Mouse (Mus musculus): ENCODE results near the gene Cerk.
"Not testable (repeated sequence)": the region's sequence is repeated elsewhere in the genome, so short reads cannot be mapped to it uniquely, and the experiment has no call there.

Gene Cerk

GRCm38 (mm10) chr15:86185689-86186569 lies at the start of gene Cerk:
Gene Cerk (minus strand): TSS chr15:86186141.
- DNase-seq (ENCODE audit: low spot score in 2 of 2), result peak; percentile 69 to 83

GRCm38 (mm10) chr15:86234517-86235441 lies 48.8 kb upstream of the Cerk start:
- DNase-seq (ENCODE audit: low spot score in 2 of 2), result no peak

DNA sequence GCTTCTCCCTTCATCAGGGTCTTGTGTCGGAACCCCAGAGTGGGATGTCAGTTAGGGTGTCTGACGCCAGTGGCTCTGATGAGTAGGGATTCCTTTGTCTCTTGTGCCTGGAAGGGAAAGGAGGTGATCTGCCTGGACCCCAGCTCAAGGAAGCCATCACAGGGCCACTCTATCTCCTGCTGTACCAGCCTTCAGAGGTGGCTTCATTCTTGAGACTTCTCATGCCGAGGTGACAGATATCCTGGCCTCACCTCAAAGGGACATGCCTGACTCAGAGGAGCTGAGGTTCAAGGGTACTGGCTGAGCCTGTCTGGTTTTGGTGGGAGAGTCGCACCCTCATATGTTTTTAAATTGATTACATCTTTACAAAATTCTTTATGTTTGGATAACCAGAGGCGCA lies 48.1 kb upstream of the Cerk start:
- no peak for DNase-seq (ENCODE audit: low spot score in 2 of 2)

GRCm38 (mm10) chr15:86231831-86232512 lies 46.0 kb upstream of the Cerk start:
- no peak for DNase-seq (ENCODE audit: low spot score in 2 of 2)

DNA sequence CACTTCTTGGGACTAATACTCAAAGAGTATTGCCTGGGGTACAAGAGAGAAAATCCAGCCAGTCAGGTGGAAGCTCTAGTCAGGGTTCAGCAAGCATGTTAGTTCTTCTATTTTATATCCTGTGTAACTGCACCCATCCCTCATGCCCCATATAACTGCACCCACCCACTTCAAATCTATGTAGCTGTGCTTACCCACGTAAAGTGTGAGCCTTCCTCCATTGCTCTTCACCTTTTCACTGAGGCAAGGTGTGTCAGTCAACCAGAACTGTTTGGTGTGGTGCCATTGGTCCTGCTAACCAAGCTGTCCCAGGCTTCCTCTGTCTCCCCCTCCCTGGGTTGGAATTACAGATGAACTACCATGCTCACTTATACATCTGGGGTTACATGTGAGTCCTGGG lies 45.2 kb upstream of the Cerk start:
- no peak for DNase-seq (ENCODE audit: low spot score in 2 of 2)

GRCm38 (mm10) chr15:86229623-86230022 lies 43.7 kb upstream of the Cerk start:
- DNase-seq (ENCODE audit: low spot score in 2 of 2), result no peak

DNA sequence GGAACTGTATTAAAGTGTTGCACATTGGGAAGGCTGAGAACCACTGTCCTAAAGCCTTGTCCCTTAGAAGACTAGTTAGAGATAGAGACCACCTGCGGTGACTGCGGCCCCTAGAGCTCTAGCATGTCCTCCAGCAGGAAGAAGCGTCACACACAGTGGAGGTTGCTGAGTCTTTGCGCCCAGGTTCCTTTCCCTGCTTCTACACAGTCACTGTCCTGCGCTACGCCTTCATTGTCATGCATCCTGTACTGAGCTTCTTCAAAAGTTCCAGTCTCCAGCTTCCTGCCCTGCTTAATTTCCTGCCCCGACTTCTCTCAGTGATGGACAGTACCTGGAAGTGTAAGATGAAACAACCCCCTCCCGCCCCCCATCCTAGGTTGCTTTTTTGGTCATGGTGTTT lies 43.1 kb upstream of the Cerk start:
- DNase-seq (ENCODE audit: low spot score in 2 of 2), result no peak

DNA sequence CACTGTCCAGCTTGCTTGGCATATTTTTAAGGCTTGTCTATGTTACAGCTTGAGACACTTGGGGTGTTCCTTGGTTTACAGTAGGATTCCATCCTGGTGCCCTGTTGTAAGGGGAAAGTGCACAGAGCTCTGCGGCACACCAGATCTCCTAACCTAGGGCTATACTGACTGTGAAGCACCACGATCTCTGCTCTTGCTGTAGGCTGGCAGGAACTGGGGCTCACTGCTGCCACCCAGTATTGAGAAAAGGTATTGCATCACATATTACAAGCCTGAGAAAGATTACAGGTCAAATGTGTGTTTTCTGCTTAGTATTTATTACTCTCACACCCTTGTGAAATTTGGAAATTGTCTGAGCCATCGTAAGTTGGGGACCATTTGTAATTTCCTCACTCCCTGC lies 42.2 kb upstream of the Cerk start:
- DNase-seq (ENCODE audit: low spot score in 2 of 2), result peak; percentile 48 to 72

- no peak for DNase-seq (ENCODE audit: low spot score in 2 of 2)
These were observed 41.0 kb upstream of the Cerk start for GRCm38 (mm10) chr15:86226968-86227367.

DNA sequence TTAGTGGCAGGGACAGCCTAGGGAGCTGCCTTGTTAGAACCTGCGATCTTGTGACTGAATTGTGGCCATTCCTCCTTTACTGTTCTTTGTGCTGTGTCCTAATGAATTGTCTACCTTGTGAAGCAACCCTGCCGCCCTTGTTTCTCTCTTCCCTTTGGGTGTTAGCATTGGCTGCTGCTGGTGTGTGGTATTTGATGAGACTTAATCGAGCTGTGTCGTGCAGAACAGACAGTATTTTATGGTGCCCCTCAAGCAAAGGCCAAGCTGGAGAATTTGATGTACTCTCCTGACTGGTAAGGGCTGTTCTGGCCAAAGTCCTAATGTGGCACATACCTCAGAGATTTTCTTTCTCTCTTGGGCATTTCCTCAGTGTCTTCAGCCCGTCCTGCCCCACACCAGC lies 40.3 kb upstream of the Cerk start:
- DNase-seq (ENCODE audit: low spot score in 2 of 2), result no peak

- DNase-seq (ENCODE audit: low spot score in 2 of 2), result no peak
These were observed 39.1 kb upstream of the Cerk start for GRCm38 (mm10) chr15:86224972-86225551.

DNA sequence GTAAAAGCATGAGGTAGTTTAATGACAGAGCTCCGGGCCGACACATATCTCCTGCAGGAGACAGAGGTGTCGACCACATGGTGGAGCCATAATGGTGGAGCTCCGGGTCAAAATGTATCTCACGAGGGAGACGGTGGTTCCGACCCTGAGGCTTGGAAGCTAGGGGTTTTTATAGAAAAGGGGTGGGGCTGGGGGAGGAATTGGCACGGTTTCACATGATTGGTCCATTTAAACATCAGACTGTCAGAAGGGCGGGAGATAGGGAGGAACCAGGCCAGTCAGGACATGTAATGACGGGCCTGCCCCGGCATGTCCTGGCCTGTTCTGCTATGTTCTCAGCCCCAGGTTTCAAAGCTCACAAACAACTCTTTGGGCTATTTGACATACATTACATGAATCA lies 36.0 kb upstream of the Cerk start:
- DNase-seq (ENCODE audit: low spot score in 2 of 2), result not testable (repeated sequence)

DNA sequence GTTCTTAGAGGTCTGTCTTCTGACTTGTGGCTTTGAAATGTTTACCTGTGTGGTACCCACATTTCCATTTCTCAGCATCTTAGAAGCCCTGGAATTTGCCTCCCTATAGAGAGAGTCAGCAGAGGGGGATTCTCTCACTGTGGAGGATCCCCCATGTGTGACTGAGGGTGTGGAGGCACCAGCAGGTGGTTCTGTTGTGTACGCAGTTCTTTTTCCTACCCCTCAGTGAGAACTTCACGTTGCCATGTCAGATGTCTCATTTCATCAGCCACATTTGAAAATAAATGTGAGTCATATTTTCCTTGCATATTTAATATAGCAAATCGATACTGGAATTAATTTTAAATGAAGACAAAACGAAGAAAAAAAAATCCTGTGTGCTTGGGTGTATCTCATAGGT lies 35.4 kb upstream of the Cerk start:
- DNase-seq (ENCODE audit: low spot score in 2 of 2), result no peak

GRCm38 (mm10) chr15:86220715-86221114 lies 34.8 kb upstream of the Cerk start:
- no peak for DNase-seq (ENCODE audit: low spot score in 2 of 2)

DNA sequence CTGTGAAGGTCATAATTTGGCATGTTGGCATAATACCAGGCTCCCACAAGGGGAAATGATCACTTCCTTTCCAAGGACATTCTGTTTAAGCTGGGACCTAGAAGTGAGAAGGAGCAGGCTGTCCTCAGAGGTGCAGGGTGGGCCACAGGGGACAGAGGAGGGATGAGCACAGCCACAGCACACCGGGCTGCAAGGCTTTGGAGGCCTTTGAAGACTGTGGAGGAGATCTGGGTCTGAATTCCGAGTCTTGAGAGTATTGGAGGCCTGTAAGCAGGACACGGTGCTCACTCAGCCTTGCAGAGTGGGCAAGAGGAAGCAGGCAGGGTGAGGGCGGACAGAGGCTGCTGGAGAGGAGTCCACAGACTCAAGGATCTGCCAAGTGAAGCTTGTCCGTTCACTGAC lies 34.3 kb upstream of the Cerk start:
- no peak for DNase-seq (ENCODE audit: low spot score in 2 of 2)

- DNase-seq (ENCODE audit: low spot score in 2 of 2), result no peak
These were observed 33.7 kb upstream of the Cerk start for GRCm38 (mm10) chr15:86219534-86220228.

DNA sequence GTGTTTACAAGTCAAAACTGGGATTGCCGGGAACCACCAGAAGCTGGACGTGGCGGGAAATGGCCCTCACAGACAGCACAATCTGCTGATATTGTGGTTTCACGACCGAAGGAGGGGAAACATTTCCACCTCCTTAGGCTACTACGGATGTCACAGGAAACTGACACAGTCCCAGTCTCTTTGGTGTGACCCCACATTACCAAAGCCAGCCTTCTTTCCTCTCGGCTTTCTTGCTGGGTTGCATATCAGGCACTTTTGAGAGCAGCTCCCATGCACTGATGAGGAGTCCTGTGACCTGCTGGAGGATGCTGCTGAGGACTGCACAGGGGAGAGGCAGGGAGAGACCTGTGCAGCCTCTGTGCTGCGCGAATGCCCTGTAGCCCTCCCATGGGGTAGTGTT lies 30.7 kb upstream of the Cerk start:
- DNase-seq (ENCODE audit: low spot score in 2 of 2), result not testable (repeated sequence)

DNA sequence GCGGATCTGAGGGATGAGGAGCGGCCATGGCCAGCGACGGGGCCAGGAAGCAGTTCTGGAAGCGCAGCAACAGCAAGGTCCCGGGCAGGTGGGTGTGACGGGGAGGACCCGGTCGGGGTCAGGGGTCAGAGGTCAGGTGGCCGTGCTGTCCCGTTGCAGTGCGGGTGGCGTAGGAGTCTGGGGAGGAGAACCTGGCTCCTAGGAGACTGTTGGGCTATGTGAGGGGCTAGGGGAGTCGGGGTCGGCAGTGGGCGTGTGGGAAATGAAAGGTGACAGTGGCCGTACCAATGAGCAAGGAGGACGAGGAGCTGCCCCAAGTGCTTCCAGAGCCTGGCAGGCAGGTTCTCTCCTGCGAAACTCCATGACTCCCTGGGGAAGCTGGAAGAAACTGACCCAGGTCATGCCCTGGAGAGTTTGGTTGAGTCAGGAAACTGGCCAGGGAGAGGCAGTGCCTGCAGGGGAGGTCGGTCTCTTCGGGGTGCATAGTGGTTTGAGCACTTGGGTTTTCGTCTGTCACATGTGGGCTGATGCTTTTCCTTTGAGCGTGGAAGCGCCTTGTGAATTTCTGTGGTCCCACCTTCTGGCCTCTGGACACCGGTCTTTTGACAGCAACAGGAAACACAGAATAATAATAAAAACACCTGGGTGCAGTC lies 28.7 kb upstream of the Cerk start:
- no peak for DNase-seq (ENCODE audit: low spot score in 2 of 2)

GRCm38 (mm10) chr15:86213753-86214548 lies 28.0 kb upstream of the Cerk start, which contains the start of gene Tbc1d22a:
Gene Tbc1d22a (plus strand): TSS chr15:86214459.
- DNase-seq (ENCODE audit: low spot score in 2 of 2), result peak; percentile 90 to 95

DNA sequence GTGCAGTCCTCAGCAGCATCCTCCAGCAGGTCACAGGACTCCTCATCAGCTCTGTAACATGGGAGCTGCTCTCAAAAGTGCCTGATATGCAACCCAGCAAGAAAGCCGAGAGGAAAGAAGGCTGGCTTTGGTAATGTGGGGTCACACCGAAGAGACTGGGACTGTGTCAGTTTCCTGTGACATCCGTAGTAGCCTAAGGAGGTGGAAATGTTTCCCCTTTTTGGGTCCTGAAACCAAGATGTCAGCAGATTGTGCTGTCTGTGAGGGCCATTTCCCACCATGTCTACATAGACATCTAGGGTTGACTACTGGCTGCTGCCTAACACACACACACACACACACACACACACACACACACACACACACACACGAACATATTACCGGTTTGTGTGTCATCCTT lies 26.3 kb upstream of the Cerk start:
- not testable (repeated sequence) for DNase-seq (ENCODE audit: low spot score in 2 of 2)
